ENCODE assay signal across 11 mouse cellular contexts in the genomic region with DNA sequence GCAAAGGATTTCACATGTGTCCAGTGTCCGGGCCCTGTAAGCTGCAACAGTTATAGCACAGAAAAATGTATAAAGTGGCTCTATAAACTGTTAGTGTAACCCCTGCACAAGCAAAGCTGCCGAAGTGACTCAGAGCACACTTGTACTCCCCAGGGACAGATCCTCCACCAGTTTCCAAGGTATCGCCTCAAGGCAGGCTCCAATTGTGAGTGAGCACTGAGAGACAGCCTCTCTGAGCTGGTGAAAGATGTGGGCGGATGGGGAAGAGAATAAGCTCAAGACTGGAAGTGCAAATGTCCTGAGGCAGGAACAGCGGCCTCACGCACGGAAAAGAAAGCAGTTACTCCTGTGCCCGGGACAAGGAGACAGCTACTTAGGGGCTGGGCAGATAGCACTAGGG. TPM values are rescaled to one million over a fixed set of nuclear protein-coding genes. Genes with fewer than 3 reads are reported as not detected.
A peak's percentile ranks its signal among the peaks of the same experiment; 100 is the strongest.
DNase-seq lines count a peak whose midpoint lies in the region; ATAC-seq and TF ChIP-seq lines count a peak whose summit lies in the region.
"Had no signal": no experiment of that assay in that cellular context is flagged by ENCODE, and none has a peak within 500 bp of the region (broad histone marks: within the 10 kb centered on the region; RNA-seq: fewer than 3 reads in every experiment).

No protein-coding gene starts in this region.

- H3K4me3 ChIP-seq in heart, embryonic 10.5 days = no peak overlapping the region
- H3K4me3 ChIP-seq in kidney, postnatal 0 days (replicated peaks; ENCODE audit: low read depth, low read length) = no peak overlapping the region
- H3K4me3 ChIP-seq in stomach, embryonic 14.5 days (ENCODE audit: low read depth, low read length) = no peak overlapping the region
- no peak overlapping the region for H3K4me3 ChIP-seq in stomach, postnatal 0 days (ENCODE audit: low read depth, low read length)

- H3K9ac ChIP-seq in kidney, postnatal 0 days (ENCODE audit: low read depth, low read length) = no peak overlapping the region
- no peak overlapping the region for H3K9ac ChIP-seq in stomach, embryonic 14.5 days (replicated peaks; ENCODE audit: low read depth, low read length)
- no peak overlapping the region for H3K9ac ChIP-seq in stomach, postnatal 0 days (ENCODE audit: low read length)

- H3K36me3 ChIP-seq in heart, embryonic 10.5 days = no peaks in the 10 kb centered on the region
- no peaks in the 10 kb centered on the region for H3K36me3 ChIP-seq in kidney, postnatal 0 days (ENCODE audit: insufficient read depth, low read length)
- H3K36me3 ChIP-seq in stomach, embryonic 14.5 days (ENCODE audit: control insufficient read depth, insufficient read depth, low read length) = no peaks in the 10 kb centered on the region; the same call in 1 of the 2 replicates
- H3K36me3 ChIP-seq in stomach, postnatal 0 days (ENCODE audit: control insufficient read depth, insufficient read depth, low read length) = no peaks in the 10 kb centered on the region

- TF ChIP-seq CTCF in kidney, postnatal 0 days (IDR thresholded peaks at IDR 0.05; ENCODE audit: low read depth) = no peak
- no peak for TF ChIP-seq CTCF in stomach, postnatal 0 days (IDR thresholded peaks at IDR 0.05; ENCODE audit: low read depth)

- DNase-seq in heart, embryonic 10.5 days (ENCODE audit: low spot score) = no peak
- DNase-seq in heart, adult 11 months = no peak
- no peak for DNase-seq in kidney, postnatal 0 days (ENCODE audit: low spot score)
- DNase-seq in kidney, adult 8-10 months = no peak
- no peak for DNase-seq in stomach, postnatal 0 days (ENCODE audit: low spot score)
- no peak for DNase-seq in thymus, postnatal 10 days (ENCODE audit: low spot score in 2 of 2)
- DNase-seq: cerebellum, adult 9-10 months; kidney, postnatal 25 days; midbrain, embryonic 14.5 days; thymus, adult 2 months had no signal

- H3K4me1 ChIP-seq in heart, embryonic 10.5 days = peaks cover 82% of the 10 kb centered on the region
- peaks cover 80% of the 10 kb centered on the region for H3K4me1 ChIP-seq in kidney, postnatal 0 days (replicated peaks; ENCODE audit: insufficient read depth, low read length)
- H3K4me1 ChIP-seq in stomach, embryonic 14.5 days (ENCODE audit: control insufficient read depth, insufficient read depth, low read length) = peaks cover 86% of the 10 kb centered on the region
- H3K4me1 ChIP-seq in stomach, postnatal 0 days (replicated peaks; ENCODE audit: control insufficient read depth, insufficient read depth) = peaks cover 29% of the 10 kb centered on the region

- H3K9me3 ChIP-seq in heart, embryonic 10.5 days = no peaks in the 10 kb centered on the region
- H3K9me3 ChIP-seq in kidney, postnatal 0 days (replicated peaks; ENCODE audit: low read length) = no peaks in the 10 kb centered on the region
- no peaks in the 10 kb centered on the region for H3K9me3 ChIP-seq in stomach, embryonic 14.5 days (ENCODE audit: control insufficient read depth, low read depth, low read length)
- no peaks in the 10 kb centered on the region for H3K9me3 ChIP-seq in stomach, postnatal 0 days (ENCODE audit: control insufficient read depth, low read length)

- peak overlapping the region; percentile 75; the same call in 1 of the 2 replicates for H3K27ac ChIP-seq in heart, embryonic 10.5 days
- H3K27ac ChIP-seq in kidney, postnatal 0 days = peak overlapping the region; percentile 47; the same call in 1 of the 2 replicates
- H3K27ac ChIP-seq in stomach, embryonic 14.5 days (ENCODE audit: low read length) = no peak overlapping the region
- H3K27ac ChIP-seq in stomach, postnatal 0 days (replicated peaks) = no peak overlapping the region

- TF ChIP-seq EP300 in stomach, postnatal 0 days (optimal IDR thresholded peaks at IDR 0.05) = no peak

- 69% methylated on average over 8 of the region's 8 CpGs for WGBS in heart, embryonic 10.5 days
- 71% methylated on average over 8 of the region's 8 CpGs for WGBS in kidney, postnatal 0 days
- 66% methylated on average over 8 of the region's 8 CpGs for WGBS in stomach, embryonic 14.5 days
- WGBS in stomach, postnatal 0 days = 67% methylated on average over 8 of the region's 8 CpGs

- no peak for ATAC-seq in kidney, postnatal 0 days (replicated peaks; ENCODE audit: low FRiP score, low read depth)
- ATAC-seq in stomach, embryonic 14.5 days (ENCODE audit: insufficient number of reproducible peaks, insufficient read depth, low FRiP score, low read depth) = no peak
- no peak for ATAC-seq in stomach, postnatal 0 days (ENCODE audit: low FRiP score, low TSS enrichment)

- peaks cover 49% of the 10 kb centered on the region for H3K27me3 ChIP-seq in heart, embryonic 10.5 days (ENCODE audit: insufficient read depth, poor library complexity, severe bottlenecking)
- no peaks in the 10 kb centered on the region for H3K27me3 ChIP-seq in kidney, postnatal 0 days (ENCODE audit: insufficient read depth, low read length)
- H3K27me3 ChIP-seq in stomach, embryonic 14.5 days (ENCODE audit: control insufficient read depth, insufficient read depth, low read length) = no peaks in the 10 kb centered on the region
- no peaks in the 10 kb centered on the region for H3K27me3 ChIP-seq in stomach, postnatal 0 days (ENCODE audit: control insufficient read depth, insufficient read depth, low read length)

- no peak overlapping the region for H3K4me2 ChIP-seq in kidney, postnatal 0 days (ENCODE audit: low read length)
- 0 out of 2 replicates have a peak overlapping the region, but pooled peaks have one; percentile 12 for H3K4me2 ChIP-seq in stomach, embryonic 14.5 days (replicated peaks; ENCODE audit: low read depth, low read length)
- no peak overlapping the region for H3K4me2 ChIP-seq in stomach, postnatal 0 days (replicated peaks; ENCODE audit: low read depth)

RNA-seq across cellular contexts. Expression of a gene that starts 26.4 kb away (rescaled TPM):
- 1.4 and 1.9 TPM in 2 replicates for polyA plus RNA-seq in heart, embryonic 10.5 days (2016; fragmentation: Nextera tagmentation; extraction: Ambion mirVana)
- polyA plus RNA-seq in kidney, postnatal 0 days (2015; fragmentation: Nextera tagmentation; extraction: Ambion mirVana) = 5.8 and 6.2 TPM in 2 replicates
- polyA plus RNA-seq in stomach, embryonic 14.5 days (2014; fragmentation: Nextera tagmentation; extraction: Ambion mirVana) = 13.3 and 14.8 TPM in 2 replicates
- 6.1 and 7.0 TPM in 2 replicates for polyA plus RNA-seq in stomach, postnatal 0 days (2015; fragmentation: Nextera tagmentation; extraction: Ambion mirVana)

RNA-seq across cellular contexts. Expression of a gene that starts 31.2 kb away (rescaled TPM):
- not detected in 2 replicates for polyA plus RNA-seq in heart, embryonic 10.5 days (2016; fragmentation: Nextera tagmentation; extraction: Ambion mirVana)
- 1.3 and 1.7 TPM in 2 replicates for polyA plus RNA-seq in kidney, postnatal 0 days (2015; fragmentation: Nextera tagmentation; extraction: Ambion mirVana)
- polyA plus RNA-seq in stomach, embryonic 14.5 days (2014; fragmentation: Nextera tagmentation; extraction: Ambion mirVana) = 0.91 TPM in 1 of 2 replicates, not detected in the other
- polyA plus RNA-seq in stomach, postnatal 0 days (2015; fragmentation: Nextera tagmentation; extraction: Ambion mirVana) = 4.6 and 5.0 TPM in 2 replicates

Comparison
In these comparisons a context has a peak if more than half of its experiments do, and no peak if none do; other contexts are left out.
1. H3K27ac ChIP-seq: peak in heart, embryonic 10.5 days (single experiment) and kidney, postnatal 0 days (single experiment); none in stomach, embryonic 14.5 days (single experiment) and stomach, postnatal 0 days (single experiment).